Mouse (Mus musculus) hindbrain, embryonic 14.5 days (tissue): ENCODE measurements around the gene 1700122O11Rik. TPM values are rescaled to one million over a fixed set of nuclear protein-coding genes. Genes with fewer than 3 reads are reported as not detected.

Experiments
- ATAC-seq: fragments of 200-750 bp; cut with Nextera tagmentation; 2 replicates; pipeline ENCODE4 v1.8.0; 2017; ENCODE audit warnings: moderate number of reproducible peaks, mild to moderate bottlenecking, moderate TSS enrichment, moderate library complexity; ENCODE audit not compliant: low FRiP score
- DNase-seq: peaks from one replicate; pipeline ENCODE4 v3.0.0-alpha.2; 2015; ENCODE audit warnings: low spot score
- H3K27ac ChIP-seq: fragments of 300-500 bp; sonication (generic); 2 replicates; pipeline ENCODE4 v1.5.1; 2014; ENCODE audit warnings: mild to moderate bottlenecking, moderate library complexity
- H3K27me3 ChIP-seq: fragments of 300-500 bp; sonication (generic); 2 replicates; pipeline ENCODE4 v1.6.1; 2014; ENCODE audit warnings: mild to moderate bottlenecking, low read length, mixed read lengths; ENCODE audit not compliant: control insufficient read depth, insufficient read depth
- H3K36me3 ChIP-seq: fragments of 300-500 bp; sonication (generic); replicated peaks from 2 replicates; pipeline ENCODE4 v1.6.1; 2014; ENCODE audit not compliant: control insufficient read depth, insufficient read depth
- H3K4me1 ChIP-seq: fragments of 300-500 bp; sonication (generic); replicated peaks from 2 replicates; pipeline ENCODE4 v1.6.1; 2014; ENCODE audit warnings: antibody characterized with exemption, low read length, mixed read lengths; ENCODE audit not compliant: control insufficient read depth, insufficient read depth
- H3K4me2 ChIP-seq: fragments of 300-500 bp; sonication (generic); replicated peaks from 2 replicates; pipeline ENCODE4 v1.6.1; 2014; ENCODE audit warnings: mild to moderate bottlenecking, moderate library complexity
- H3K4me3 ChIP-seq: fragments of 300-500 bp; sonication (generic); replicated peaks from 2 replicates; pipeline ENCODE4 v1.5.1; 2014; ENCODE audit warnings: mild to moderate bottlenecking, low read length
- H3K9ac ChIP-seq: fragments of 300-500 bp; sonication (generic); 2 replicates; pipeline ENCODE4 v1.6.1; 2014
- H3K9me3 ChIP-seq: fragments of 300-500 bp; sonication (generic); 2 replicates; pipeline ENCODE4 v1.6.1; 2016; ENCODE audit warnings: low read length; ENCODE audit not compliant: control insufficient read depth
- WGBS: fragments of 180-500 bp; shearing (Covaris S2); extraction: QIAGEN DNeasy Blood & Tissue Kit; methylation state at CpG from one replicate; pipeline ENCODE4 v1.1.7; 2014; 5-methylcytosine and 5-hydroxymethylcytosine counted together
- polyA plus RNA-seq: library from polyadenylated mRNA; unstranded; fragments of >200 nt; fragmentation: Nextera tagmentation; extraction: Ambion mirVana; gene quantifications from 2 replicates; pipeline ENCODE4 v1.2.1, GENCODE M21; 2014

The 1700122O11Rik gene
- polyA plus RNA-seq, 1 experiment from 2014 or later: not detected

GRCm38 (mm10) chr17:48011105-48011504 is 27.0 kb downstream of the 1700122O11Rik start:
- DNase-seq: no peak
- peaks cover 5% of the 10 kb centered on the region; the same call in 1 of the 2 replicates for H3K4me1 ChIP-seq
- no peaks in the 10 kb centered on the region for H3K27me3 ChIP-seq
- H3K4me2 ChIP-seq: no peak overlapping the region
- ATAC-seq: 0 out of 2 replicates have a peak, but pooled peaks have one; percentile 41
- peak overlapping the region; percentile 67 for H3K27ac ChIP-seq
- H3K4me3 ChIP-seq: no peak overlapping the region
- no peaks in the 10 kb centered on the region for H3K9me3 ChIP-seq
- 52% methylated on average over 12 of the region's 12 CpGs for WGBS
- no peak overlapping the region for H3K9ac ChIP-seq
- H3K36me3 ChIP-seq: no peaks in the 10 kb centered on the region

- H3K36me3 ChIP-seq: no peaks in the 10 kb centered on the region
- ATAC-seq: 0 out of 2 replicates have a peak, but pooled peaks have one; percentile 28
- DNase-seq: no peak
- WGBS: 79% methylated on average over 11 of the region's 11 CpGs
- no peak overlapping the region for H3K4me2 ChIP-seq
- H3K27ac ChIP-seq: no peak overlapping the region
- H3K27me3 ChIP-seq: no peaks in the 10 kb centered on the region
- H3K4me1 ChIP-seq: peaks cover 5% of the 10 kb centered on the region; the same call in 1 of the 2 replicates
- H3K9me3 ChIP-seq: no peaks in the 10 kb centered on the region
- H3K4me3 ChIP-seq: no peak overlapping the region
- H3K9ac ChIP-seq: no peak overlapping the region
Observed at GRCm38 (mm10) chr17:48010283-48010682, 27.8 kb downstream of the 1700122O11Rik start.

GRCm38 (mm10) chr17:48005816-48006215 is 32.3 kb downstream of the 1700122O11Rik start:
- Histone ChIP-seq H3K4me3 (no peak overlapping the region), H3K27ac (no peak overlapping the region), H3K27me3 (no peaks in the 10 kb centered on the region), H3K9me3 (no peaks in the 10 kb centered on the region), H3K36me3 (no peaks in the 10 kb centered on the region), H3K4me1 (peaks cover 6% of the 10 kb centered on the region), H3K9ac (no peak overlapping the region), H3K4me2 (no peak overlapping the region)
- 56% methylated on average over 4 of the region's 4 CpGs for WGBS
- no peak for ATAC-seq
- DNase-seq: no peak

GRCm38 (mm10) chr17:48005091-48005490 is 33.0 kb downstream of the 1700122O11Rik start:
- WGBS: 28% methylated on average over 8 of the region's 8 CpGs
- Histone ChIP-seq H3K27ac (no peak overlapping the region), H3K9ac (no peak overlapping the region), H3K36me3 (no peaks in the 10 kb centered on the region), H3K4me2 (no peak overlapping the region), H3K4me1 (peaks cover 6% of the 10 kb centered on the region; the same call in 1 of the 2 replicates), H3K9me3 (no peaks in the 10 kb centered on the region), H3K4me3 (no peak overlapping the region), H3K27me3 (no peaks in the 10 kb centered on the region)
- ATAC-seq (no peak), DNase-seq (no peak)

GRCm38 (mm10) chr17:48004619-48005018 is 33.5 kb downstream of the 1700122O11Rik start:
- 67% methylated on average over 9 of the region's 9 CpGs for WGBS
- Histone ChIP-seq H3K9ac (no peak overlapping the region), H3K4me1 (peaks cover 6% of the 10 kb centered on the region; the same call in 1 of the 2 replicates), H3K9me3 (no peaks in the 10 kb centered on the region), H3K4me2 (no peak overlapping the region), H3K27ac (no peak overlapping the region), H3K36me3 (no peaks in the 10 kb centered on the region), H3K27me3 (no peaks in the 10 kb centered on the region), H3K4me3 (no peak overlapping the region)
- DNase-seq (no peak), ATAC-seq (no peak)

- DNase-seq (no peak), ATAC-seq (no peak)
- H3K4me2 ChIP-seq: peak overlapping the region; percentile 54
- no peaks in the 10 kb centered on the region for H3K9me3 ChIP-seq
- peak overlapping the region; percentile 27 for H3K4me3 ChIP-seq
- peaks cover 6% of the 10 kb centered on the region; the same call in 1 of the 2 replicates for H3K4me1 ChIP-seq
- peak overlapping the region; percentile 48 for H3K9ac ChIP-seq
- H3K27ac ChIP-seq: peak overlapping the region; percentile 73
- WGBS: 64% methylated on average over 4 of the region's 4 CpGs
- no peaks in the 10 kb centered on the region for H3K27me3 ChIP-seq
- H3K36me3 ChIP-seq: no peaks in the 10 kb centered on the region
Observed at GRCm38 (mm10) chr17:48002486-48002885, 35.6 kb downstream of the 1700122O11Rik start.

GRCm38 (mm10) chr17:48001586-48002361 is 36.3 kb downstream of the 1700122O11Rik start:
- Histone ChIP-seq H3K36me3 (no peaks in the 10 kb centered on the region), H3K4me2 (peak overlapping the region; percentile 54), H3K27me3 (no peaks in the 10 kb centered on the region), H3K9ac (peak overlapping the region; percentile 48), H3K4me3 (peak overlapping the region; percentile 27), H3K4me1 (peaks cover 6% of the 10 kb centered on the region; the same call in 1 of the 2 replicates), H3K9me3 (no peaks in the 10 kb centered on the region), H3K27ac (peak overlapping the region; percentile 73)
- WGBS: 4% methylated on average over 21 of the region's 21 CpGs
- peak; percentile 88 for ATAC-seq
- DNase-seq: peak; percentile 64

GRCm38 (mm10) chr17:48001157-48001556 is 36.9 kb downstream of the 1700122O11Rik start:
- no peak overlapping the region for H3K27ac ChIP-seq
- H3K4me3 ChIP-seq: peak overlapping the region; percentile 27
- WGBS: 39% methylated on average over 7 of the region's 7 CpGs
- no peak overlapping the region for H3K9ac ChIP-seq
- peak overlapping the region; percentile 54 for H3K4me2 ChIP-seq
- no peak for ATAC-seq
- no peaks in the 10 kb centered on the region for H3K27me3 ChIP-seq
- H3K36me3 ChIP-seq: no peaks in the 10 kb centered on the region
- H3K4me1 ChIP-seq: peaks cover 6% of the 10 kb centered on the region; the same call in 1 of the 2 replicates
- DNase-seq: no peak
- H3K9me3 ChIP-seq: no peaks in the 10 kb centered on the region

- H3K36me3 ChIP-seq: no peaks in the 10 kb centered on the region
- ATAC-seq (no peak), DNase-seq (no peak)
- peaks cover 6% of the 10 kb centered on the region; the same call in 1 of the 2 replicates for H3K4me1 ChIP-seq
- H3K27ac ChIP-seq: no peak overlapping the region
- H3K4me3 ChIP-seq: no peak overlapping the region
- WGBS: 63% methylated on average over 3 of the region's 3 CpGs
- no peaks in the 10 kb centered on the region for H3K9me3 ChIP-seq
- H3K9ac ChIP-seq: no peak overlapping the region
- H3K27me3 ChIP-seq: no peaks in the 10 kb centered on the region
- H3K4me2 ChIP-seq: no peak overlapping the region
Observed at GRCm38 (mm10) chr17:47999812-48000211, 38.3 kb downstream of the 1700122O11Rik start.
